Mouse (Mus musculus) CH12.LX (cell line): ENCODE data around the gene Epha6. TPM values are rescaled to one million over a fixed set of nuclear protein-coding genes. Genes with fewer than 3 reads are reported as not detected.

Experiments
- DNase-seq: peaks from one replicate; pipeline ENCODE4 v3.0.0-alpha.2; 2013; ENCODE audit errors: extremely low read depth
- H3K27ac ChIP-seq: 2 replicates; pipeline ENCODE4 v1.5.1; 2012; ENCODE audit warnings: low read depth, mild to moderate bottlenecking, control low read depth, moderate library complexity; ENCODE audit not compliant: insufficient read depth
- H3K27me3 ChIP-seq: replicated peaks from 2 replicates; pipeline ENCODE3; 2012; ENCODE audit warnings: inconsistent platforms
- H3K36me3 ChIP-seq, 2 experiments: replicated peaks in 1 of 2; 2 replicates each; pipeline versions ENCODE3 to v1.6.1; 2012; ENCODE audit warnings: inconsistent platforms in 1 of 2, low read length in 1 of 2, mild to moderate bottlenecking in 1 of 2, mixed read lengths in 1 of 2, moderate library complexity in 1 of 2; ENCODE audit not compliant: control insufficient read depth in 1 of 2, insufficient read depth in 1 of 2
- H3K4me1 ChIP-seq, 2 experiments: 2 replicates each; pipeline ENCODE4 v1.6.1; 2012; ENCODE audit warnings: inconsistent platforms in 1 of 2, moderate library complexity in 1 of 2; ENCODE audit not compliant: insufficient read depth in 2 of 2, control insufficient read depth in 1 of 2
- H3K4me2 ChIP-seq: 2 replicates; pipeline ENCODE4 v1.6.1; 2012; ENCODE audit warnings: low read depth, mild to moderate bottlenecking, control low read depth; ENCODE audit not compliant: poor library complexity, insufficient read depth, severe bottlenecking
- H3K4me3 ChIP-seq, 3 experiments: fragments of 150-350 bp in 1 of 3; sonication (generic) in 1 of 3; replicated peaks in 1 of 3; 2 replicates each; pipeline versions ENCODE3 to v1.5.1; 2011 to 2012; ENCODE audit warnings: low read depth in 2 of 3, low read length in 2 of 3, mild to moderate bottlenecking in 2 of 3, moderate library complexity in 2 of 3, control low read depth in 1 of 3, improper control_type of control experiment in 1 of 3, inconsistent platforms in 1 of 3, mixed read lengths in 1 of 3; ENCODE audit not compliant: poor library complexity in 1 of 3
- H3K79me2 ChIP-seq: replicated peaks from 2 replicates; pipeline ENCODE4 v1.6.1; 2012; ENCODE audit warnings: mild to moderate bottlenecking, moderate library complexity; ENCODE audit not compliant: control insufficient read depth, poor library complexity, insufficient read depth, severe bottlenecking; ENCODE audit errors: extremely low read depth
- H3K9ac ChIP-seq: 2 replicates; pipeline ENCODE4 v1.6.1; 2012; ENCODE audit warnings: low read depth, mild to moderate bottlenecking, control low read depth, moderate library complexity; ENCODE audit not compliant: insufficient read depth
- H3K9me3 ChIP-seq: replicated peaks from 2 replicates; pipeline ENCODE3; 2012; ENCODE audit warnings: low read length, inconsistent platforms, mixed read lengths
- BHLHE40 ChIP-seq: IDR thresholded peaks from 2 replicates; pipeline ENCODE4 v1.6.1; 2011; ENCODE audit warnings: mild to moderate bottlenecking, low read depth, low read length, improper control_type of control experiment
- E2F4 ChIP-seq: IDR thresholded peaks from 2 replicates; pipeline ENCODE4 v1.6.1; 2011; ENCODE audit warnings: low read depth, low read length, improper control_type of control experiment; ENCODE audit not compliant: insufficient replicate concordance
- ETS1 ChIP-seq: conservative IDR thresholded peaks from 2 replicates; pipeline ENCODE4 v1.6.1; 2012; ENCODE audit warnings: low read depth, mild to moderate bottlenecking, inconsistent platforms, low read length, improper control_type of control experiment, moderate library complexity
- HCFC1 ChIP-seq: IDR thresholded peaks from 2 replicates; pipeline ENCODE4 v1.6.1; 2012; ENCODE audit warnings: low read depth, mild to moderate bottlenecking, inconsistent platforms, low read length, improper control_type of control experiment
- JUN ChIP-seq: IDR thresholded peaks from 2 replicates; pipeline ENCODE4 v1.6.1; 2011; ENCODE audit warnings: low read depth, mild to moderate bottlenecking, low read length, improper control_type of control experiment, moderate library complexity; ENCODE audit not compliant: insufficient read depth
- MAFK ChIP-seq: IDR thresholded peaks from 2 replicates; pipeline ENCODE4 v1.6.1; 2011; ENCODE audit warnings: low read length, improper control_type of control experiment; ENCODE audit not compliant: insufficient replicate concordance
- RCOR1 ChIP-seq: conservative IDR thresholded peaks from 2 replicates; pipeline ENCODE4 v1.6.1; 2012; ENCODE audit warnings: low read depth, mild to moderate bottlenecking, inconsistent platforms, low read length, improper control_type of control experiment
- ZC3H11A ChIP-seq: IDR thresholded peaks from 2 replicates; pipeline ENCODE4 v1.6.1; 2012; ENCODE audit warnings: low read depth, mild to moderate bottlenecking, inconsistent platforms, low read length, improper control_type of control experiment
- ZMIZ1 ChIP-seq: IDR thresholded peaks from 2 replicates; pipeline ENCODE4 v1.6.1; 2012; ENCODE audit warnings: low read depth, mild to moderate bottlenecking, inconsistent platforms, low read length, improper control_type of control experiment
- dilution Hi-C: fragments of 300-500 bp; cut with MboI; formaldehyde crosslinking; loops from 2 replicates; pipeline ENCODE4 v1.14.3; 2020; ENCODE audit warnings: low sequenced_read_pairs; ENCODE audit not compliant: extremely low pct_unique_long_range_greater_than_20kb, extremely low pct_ligation_motif_present
- in situ Hi-C: fragments of 300-500 bp; cut with MboI; formaldehyde crosslinking; loops from 3 replicates; pipeline ENCODE4 v1.14.3; 2019; ENCODE audit warnings: low sequenced_read_pairs, low pct_ligation_motif_present, low pct_unique_long_range_greater_than_20kb, mixed read lengths
- polyA plus RNA-seq: library from polyadenylated mRNA; unstranded; fragments of >175 nt; gene quantifications from 2 replicates; pipeline ENCODE4 v1.2.1, GENCODE M21; 2012; ENCODE audit warnings: low read depth; ENCODE audit not compliant: insufficient read length
- total RNA-seq, 2 experiments: library from RNA; depleted of rRNA; stranded (reverse); fragments of 300-350 nt in 1 of 2; fragments of >200 nt in 1 of 2; gene quantifications; 2 replicates each; pipeline ENCODE4 v1.2.3; 2012 to 2014

The Epha6 gene
- total and polyA plus RNA-seq, 3 experiments = not detected

GRCm38 (mm10) chr16:60233985-60234766, 371.2 kb downstream of the Epha6 start:
- Histone ChIP-seq H3K27ac (no peak overlapping the region), H3K79me2 (no peaks in the 10 kb centered on the region), H3K9me3 (peaks cover 3% of the 10 kb centered on the region), H3K36me3 (no peaks in the 10 kb centered on the region), H3K4me3 (no peak overlapping the region), H3K27me3 (no peaks in the 10 kb centered on the region), H3K4me1 (no peaks in the 10 kb centered on the region), H3K9ac (no peak overlapping the region), H3K4me2 (no peak overlapping the region)
- in situ Hi-C loops (no loop called here), dilution Hi-C loops (no loop called here)
- no peak for DNase-seq
- TF ChIP-seq BHLHE40 = no peak
- TF ChIP-seq HCFC1 = no peak
- TF ChIP-seq ZMIZ1 = no peak
- TF ChIP-seq MAFK = no peak

GRCm38 (mm10) chr16:60232982-60233381, 372.3 kb downstream of the Epha6 start:
- no peak for DNase-seq

DNA sequence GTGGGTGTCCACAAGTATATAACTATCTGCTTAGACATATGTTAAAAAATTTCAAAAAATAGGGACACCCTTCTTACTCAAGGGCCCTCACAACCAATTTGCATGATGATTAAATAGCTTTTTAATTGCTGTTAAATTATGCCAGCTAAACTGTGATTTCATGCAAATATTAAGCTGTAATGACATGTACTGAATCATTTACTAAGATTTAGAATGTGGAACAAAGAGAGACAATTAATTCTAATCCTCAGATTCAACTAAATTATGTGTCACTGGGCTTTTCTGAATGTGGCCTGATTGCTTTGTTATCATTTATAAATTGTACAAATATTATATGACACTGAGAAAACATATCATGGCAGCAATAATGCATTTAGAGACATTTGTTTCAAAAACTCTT, 396.2 kb downstream of the Epha6 start:
- Histone ChIP-seq H3K27me3 (no peaks in the 10 kb centered on the region), H3K36me3 (no peaks in the 10 kb centered on the region), H3K9ac (no peak overlapping the region), H3K79me2 (no peaks in the 10 kb centered on the region), H3K27ac (no peak overlapping the region), H3K4me1 (no peaks in the 10 kb centered on the region), H3K4me2 (no peak overlapping the region), H3K4me3 (no peak overlapping the region), H3K9me3 (no peaks in the 10 kb centered on the region)
- no peak for TF ChIP-seq JUN
- no peak for TF ChIP-seq ETS1
- no peak for TF ChIP-seq RCOR1
- dilution Hi-C loops = no loop called here
- in situ Hi-C loops = no loop called here
- no peak for DNase-seq

More at GRCm38 (mm10) chr16:60232982-60233381, 372.3 kb downstream of the Epha6 start:
- Histone ChIP-seq H3K9ac (no peak overlapping the region), H3K27me3 (no peaks in the 10 kb centered on the region), H3K36me3 (no peaks in the 10 kb centered on the region), H3K27ac (no peak overlapping the region), H3K4me1 (no peaks in the 10 kb centered on the region), H3K4me3 (no peak overlapping the region), H3K9me3 (peaks cover 3% of the 10 kb centered on the region), H3K4me2 (no peak overlapping the region), H3K79me2 (no peaks in the 10 kb centered on the region)
- in situ Hi-C loops = no loop called here
- dilution Hi-C loops = no loop called here
- TF ChIP-seq ZC3H11A = no peak
- TF ChIP-seq ZMIZ1 = no peak
- TF ChIP-seq E2F4 = no peak
